Mouse (Mus musculus): ENCODE measurements around the gene Pcca. TPM values are rescaled to one million over a fixed set of nuclear protein-coding genes. Genes with fewer than 3 reads are reported as not detected.
"Not testable (repeated sequence)": the region's sequence is repeated elsewhere in the genome, so short reads cannot be mapped to it uniquely, and the experiment has no call there.

Gene Pcca
- polyA plus RNA-seq, 1 experiment from 2014 or later, result 34.9 TPM

DNA sequence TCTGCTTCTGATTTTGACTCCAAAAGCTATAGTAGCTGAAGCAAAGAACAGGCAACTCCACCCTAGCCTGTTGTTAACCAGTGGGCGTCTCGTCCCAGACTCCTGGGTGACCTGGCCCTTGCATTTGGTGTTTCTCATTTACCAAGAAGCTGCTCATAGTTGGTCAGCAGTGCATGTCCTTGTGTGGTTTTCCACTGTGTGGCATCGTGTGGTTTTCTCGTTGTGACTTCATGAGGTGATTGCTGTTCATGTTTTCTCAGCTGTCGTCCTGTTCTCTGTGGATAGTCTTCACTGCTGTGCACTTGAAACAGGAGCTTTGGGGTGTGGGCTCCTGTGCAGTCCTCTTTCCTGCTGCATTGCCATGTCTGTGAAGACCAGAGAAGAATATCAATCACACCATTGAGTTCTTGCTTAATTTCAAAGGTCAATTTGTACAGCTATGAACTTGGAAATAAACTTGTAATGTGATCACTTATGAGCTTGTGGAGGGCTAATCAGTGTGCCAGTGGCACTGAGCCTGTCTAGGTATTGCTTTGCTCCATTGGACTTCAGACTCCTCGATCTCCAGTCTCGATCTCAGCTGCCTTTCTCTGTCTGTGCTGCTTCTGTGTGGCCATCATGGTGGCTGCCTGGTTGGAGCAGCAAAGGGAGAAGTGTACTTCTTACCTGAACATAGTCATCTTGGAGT lies 40.1 kb downstream of the Pcca start:
- no peak for ATAC-seq (ENCODE audit: low FRiP score)
- Histone ChIP-seq H3K9ac (no peak overlapping the region), H3K27ac (no peak overlapping the region), H3K9me3 (replicated peaks) (0 out of 2 replicates have a peak, but pooled peaks cover 4% of the 10 kb centered on the region), H3K27me3 (no peaks in the 10 kb centered on the region), H3K4me2 (replicated peaks) (no peak overlapping the region), H3K4me1 (no peaks in the 10 kb centered on the region), H3K4me3 (no peak overlapping the region), H3K36me3 (peaks cover 5% of the 10 kb centered on the region; the same call in 1 of the 2 replicates)
- 70% methylated on average over 7 of the region's 7 CpGs for WGBS

GRCm38 (mm10) chr14:122577816-122578215 lies 43.7 kb downstream of the Pcca start:
- no peak overlapping the region for H3K4me2 ChIP-seq (replicated peaks)
- H3K4me1 ChIP-seq, result no peaks in the 10 kb centered on the region
- H3K9ac ChIP-seq, result no peak overlapping the region
- H3K9me3 ChIP-seq (replicated peaks), result 0 out of 2 replicates have a peak, but pooled peaks cover 4% of the 10 kb centered on the region
- H3K4me3 ChIP-seq, result no peak overlapping the region
- H3K27me3 ChIP-seq, result no peaks in the 10 kb centered on the region
- peaks cover 5% of the 10 kb centered on the region; the same call in 1 of the 2 replicates for H3K36me3 ChIP-seq
- H3K27ac ChIP-seq, result no peak overlapping the region
- no peak for ATAC-seq (ENCODE audit: low FRiP score)
- 87% methylated on average over 4 of the region's 4 CpGs for WGBS

DNA sequence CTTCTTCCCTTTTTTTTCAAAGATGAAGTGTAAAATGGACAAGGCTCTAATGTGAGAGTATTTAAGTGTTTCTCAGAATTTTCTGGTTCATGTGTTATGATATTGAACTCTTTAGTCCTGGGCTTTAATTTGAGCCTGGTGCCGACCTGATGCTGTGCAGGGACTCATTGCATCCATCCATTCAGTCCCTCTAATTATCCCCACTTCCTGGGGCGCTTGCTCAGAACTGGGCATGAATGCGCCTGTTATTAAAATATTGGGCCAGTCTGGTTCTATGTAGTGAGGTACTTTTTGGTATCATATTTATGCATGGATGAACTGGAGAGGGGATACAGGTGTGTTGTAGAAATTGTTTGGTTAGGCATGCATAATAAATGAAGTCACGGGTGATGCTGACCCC lies 47.9 kb downstream of the Pcca start:
- H3K27me3 ChIP-seq, result no peaks in the 10 kb centered on the region
- ATAC-seq (ENCODE audit: low FRiP score), result no peak
- no peak overlapping the region for H3K27ac ChIP-seq
- WGBS, result 79% methylated on average over 4 of the region's 4 CpGs
- H3K4me3 ChIP-seq, result no peak overlapping the region
- H3K36me3 ChIP-seq, result peaks cover 5% of the 10 kb centered on the region; the same call in 1 of the 2 replicates
- no peak overlapping the region for H3K4me2 ChIP-seq (replicated peaks)
- 0 out of 2 replicates have a peak, but pooled peaks cover 4% of the 10 kb centered on the region for H3K9me3 ChIP-seq (replicated peaks)
- no peaks in the 10 kb centered on the region for H3K4me1 ChIP-seq
- no peak overlapping the region for H3K9ac ChIP-seq

DNA sequence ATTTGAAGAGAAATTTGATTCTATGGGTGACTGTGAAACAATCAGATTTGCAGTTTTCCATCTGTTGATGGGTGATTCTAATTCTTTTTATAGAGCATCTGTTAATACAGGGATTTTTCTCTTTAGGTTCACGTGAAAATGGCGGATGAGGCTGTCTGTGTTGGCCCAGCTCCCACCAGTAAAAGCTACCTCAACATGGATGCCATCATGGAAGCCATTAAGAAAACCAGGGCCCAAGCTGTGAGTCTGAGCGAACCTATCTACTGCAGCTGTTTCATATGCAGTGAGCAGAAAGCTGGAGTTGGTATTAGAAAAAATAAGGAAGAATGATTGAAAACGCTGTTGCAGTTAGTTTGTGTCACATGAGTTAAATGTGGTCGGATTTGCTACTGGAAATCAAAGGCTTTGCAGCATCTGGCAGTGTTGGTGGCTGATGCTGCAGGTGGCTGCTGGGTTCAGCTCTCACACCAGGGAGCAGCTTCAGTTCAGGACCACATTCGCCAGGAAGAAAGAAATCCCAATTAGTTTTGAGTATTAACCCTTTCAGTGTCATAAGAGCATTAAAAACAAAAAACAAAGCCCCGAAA lies 48.5 kb downstream of the Pcca start:
- H3K27me3 ChIP-seq, result no peaks in the 10 kb centered on the region
- no peak overlapping the region for H3K27ac ChIP-seq
- H3K4me3 ChIP-seq, result no peak overlapping the region
- WGBS, result 61% methylated on average over 7 of the region's 7 CpGs
- no peak for ATAC-seq (ENCODE audit: low FRiP score)
- no peak overlapping the region for H3K4me2 ChIP-seq (replicated peaks)
- H3K9me3 ChIP-seq (replicated peaks), result 0 out of 2 replicates have a peak, but pooled peaks cover 3% of the 10 kb centered on the region
- H3K36me3 ChIP-seq, result peaks cover 3% of the 10 kb centered on the region; the same call in 1 of the 2 replicates
- no peaks in the 10 kb centered on the region for H3K4me1 ChIP-seq
- H3K9ac ChIP-seq, result no peak overlapping the region

DNA sequence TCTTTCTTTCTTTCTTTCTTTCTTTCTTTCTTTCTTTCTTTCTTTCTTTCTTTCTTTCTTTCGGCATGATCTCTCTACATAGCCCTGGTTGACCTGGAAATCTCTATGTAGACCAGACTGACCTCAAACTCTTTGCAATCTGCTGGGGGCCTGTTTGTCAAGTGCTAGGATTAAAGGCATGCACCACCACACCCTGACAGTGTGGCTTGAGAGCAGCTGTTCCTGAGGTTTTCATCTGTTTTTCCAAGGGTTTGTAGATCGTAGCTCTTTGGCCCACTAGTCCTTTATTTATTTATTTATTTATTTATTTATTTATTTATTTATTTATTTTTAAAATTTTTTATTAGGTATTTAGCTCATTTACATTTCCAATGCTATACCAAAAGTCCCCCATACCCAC lies 50.0 kb downstream of the Pcca start:
- H3K27ac ChIP-seq; H3K9me3 ChIP-seq (replicated peaks); H3K9ac ChIP-seq; H3K4me2 ChIP-seq (replicated peaks); ATAC-seq (ENCODE audit: low FRiP score); H3K27me3 ChIP-seq; H3K4me1 ChIP-seq; H3K36me3 ChIP-seq; H3K4me3 ChIP-seq: not testable (repeated sequence)
- 94% methylated on average over 2 of the region's 2 CpGs for WGBS

DNA sequence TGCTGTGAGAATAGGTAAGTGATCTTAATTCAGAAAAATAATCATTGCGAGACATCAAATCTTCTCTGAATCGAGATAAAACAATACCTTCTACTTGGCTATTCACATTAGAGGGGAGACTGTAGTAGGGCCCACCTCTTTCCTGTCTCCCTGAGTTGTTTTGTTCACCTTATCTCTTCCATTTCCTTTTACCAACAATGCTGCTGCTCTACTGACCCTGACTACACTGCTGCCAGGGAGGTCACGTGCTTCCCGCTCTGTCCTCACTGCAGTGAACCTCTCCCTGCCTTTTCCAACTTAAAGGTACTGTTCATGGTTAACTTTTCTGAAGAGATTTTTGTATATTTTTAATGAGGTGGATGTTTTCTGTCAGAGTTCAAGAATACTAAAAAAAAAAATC lies 52.8 kb downstream of the Pcca start:
- H3K4me3 ChIP-seq, result no peak overlapping the region
- no peak for ATAC-seq (ENCODE audit: low FRiP score)
- H3K36me3 ChIP-seq, result no peaks in the 10 kb centered on the region
- H3K9me3 ChIP-seq (replicated peaks), result no peaks in the 10 kb centered on the region
- no peaks in the 10 kb centered on the region for H3K4me1 ChIP-seq
- H3K4me2 ChIP-seq (replicated peaks), result no peak overlapping the region
- WGBS, result 83% methylated on average over 4 of the region's 4 CpGs
- H3K27me3 ChIP-seq, result no peaks in the 10 kb centered on the region
- no peak overlapping the region for H3K27ac ChIP-seq
- H3K9ac ChIP-seq, result no peak overlapping the region

DNA sequence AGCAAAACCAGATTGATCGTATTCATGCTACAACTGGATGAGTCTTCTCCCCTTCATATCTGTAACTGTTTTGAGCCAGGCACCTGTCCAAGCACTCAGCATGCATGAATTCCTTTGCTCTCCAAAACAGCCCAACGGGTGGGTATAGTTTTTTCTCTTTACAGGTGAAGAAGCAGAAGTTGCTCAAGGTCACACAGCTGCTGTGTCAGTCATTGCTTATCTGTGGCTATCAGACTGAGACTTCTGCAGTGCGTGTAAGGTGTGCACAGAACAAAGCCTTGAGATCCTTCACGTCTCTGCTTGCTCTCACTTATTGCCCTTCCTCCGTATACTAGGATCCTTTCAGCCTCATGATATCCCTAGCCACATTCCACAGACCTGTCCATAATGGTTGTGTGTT lies 63.4 kb downstream of the Pcca start:
- no peak overlapping the region for H3K4me2 ChIP-seq (replicated peaks)
- H3K4me3 ChIP-seq, result no peak overlapping the region
- no peaks in the 10 kb centered on the region for H3K4me1 ChIP-seq
- no peak overlapping the region for H3K9ac ChIP-seq
- 86% methylated on average over 5 of the region's 5 CpGs for WGBS
- H3K27me3 ChIP-seq, result no peaks in the 10 kb centered on the region
- no peaks in the 10 kb centered on the region for H3K9me3 ChIP-seq (replicated peaks)
- no peaks in the 10 kb centered on the region for H3K36me3 ChIP-seq
- ATAC-seq (ENCODE audit: low FRiP score), result no peak
- H3K27ac ChIP-seq, result no peak overlapping the region

DNA sequence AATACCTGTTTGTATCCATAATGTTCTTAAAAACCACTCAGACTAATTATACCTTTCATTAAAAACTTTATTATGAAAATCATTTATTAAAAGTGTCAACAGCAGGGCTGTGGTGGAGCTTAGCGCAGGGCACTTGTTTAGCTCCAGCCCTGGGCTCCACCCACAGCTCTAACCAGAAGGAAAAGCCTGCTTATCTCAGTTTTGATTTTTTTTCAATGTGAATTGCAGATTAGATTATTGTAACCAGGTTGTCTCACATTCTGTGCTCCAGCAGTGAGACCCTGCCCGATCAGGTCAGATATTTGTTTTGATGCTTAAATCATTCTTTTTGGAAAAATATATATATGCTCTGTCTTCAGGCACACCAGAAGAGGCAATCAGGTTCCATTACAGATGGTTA lies 64.7 kb downstream of the Pcca start:
- H3K27ac ChIP-seq, result no peak overlapping the region
- no peaks in the 10 kb centered on the region for H3K4me1 ChIP-seq
- H3K27me3 ChIP-seq, result no peaks in the 10 kb centered on the region
- no peaks in the 10 kb centered on the region for H3K9me3 ChIP-seq (replicated peaks)
- no peak overlapping the region for H3K4me2 ChIP-seq (replicated peaks)
- no peaks in the 10 kb centered on the region for H3K36me3 ChIP-seq
- no peak for ATAC-seq (ENCODE audit: low FRiP score)
- no peak overlapping the region for H3K9ac ChIP-seq
- 91% methylated on average over 2 of the region's 2 CpGs for WGBS
- H3K4me3 ChIP-seq, result no peak overlapping the region

- Histone ChIP-seq H3K4me3 (no peak overlapping the region), H3K4me2 (replicated peaks) (no peak overlapping the region), H3K9me3 (replicated peaks) (no peaks in the 10 kb centered on the region), H3K9ac (no peak overlapping the region), H3K27me3 (no peaks in the 10 kb centered on the region), H3K4me1 (no peaks in the 10 kb centered on the region), H3K36me3 (no peaks in the 10 kb centered on the region), H3K27ac (no peak overlapping the region)
- 70% methylated on average over 9 of the region's 9 CpGs for WGBS
- no peak for ATAC-seq (ENCODE audit: low FRiP score)
Measured at GRCm38 (mm10) chr14:122599839-122600238, 65.7 kb downstream of the Pcca start.

GRCm38 (mm10) chr14:122602701-122603100 lies 68.6 kb downstream of the Pcca start:
- 78% methylated on average over 2 of the region's 2 CpGs for WGBS
- Histone ChIP-seq H3K4me3 (no peak overlapping the region), H3K4me2 (replicated peaks) (no peak overlapping the region)

GRCm38 (mm10) chr14:122606499-122606898 lies 72.4 kb downstream of the Pcca start:
- Histone ChIP-seq H3K27me3 (no peaks in the 10 kb centered on the region), H3K9ac (no peak overlapping the region), H3K9me3 (replicated peaks) (no peaks in the 10 kb centered on the region), H3K36me3 (no peaks in the 10 kb centered on the region), H3K4me3 (no peak overlapping the region), H3K4me2 (replicated peaks) (no peak overlapping the region), H3K27ac (no peak overlapping the region), H3K4me1 (peaks cover 3% of the 10 kb centered on the region; the same call in 1 of the 2 replicates)
- WGBS, result 37% methylated on average over 1 of the region's 1 CpGs
- ATAC-seq (ENCODE audit: low FRiP score), result peak; percentile 82

More at GRCm38 (mm10) chr14:122602701-122603100, 68.6 kb downstream of the Pcca start:
- Histone ChIP-seq H3K9ac (no peak overlapping the region), H3K9me3 (replicated peaks) (no peaks in the 10 kb centered on the region), H3K27me3 (no peaks in the 10 kb centered on the region), H3K36me3 (no peaks in the 10 kb centered on the region), H3K4me1 (peaks cover 3% of the 10 kb centered on the region; the same call in 1 of the 2 replicates), H3K27ac (no peak overlapping the region)
- ATAC-seq (ENCODE audit: low FRiP score), result no peak

DNA sequence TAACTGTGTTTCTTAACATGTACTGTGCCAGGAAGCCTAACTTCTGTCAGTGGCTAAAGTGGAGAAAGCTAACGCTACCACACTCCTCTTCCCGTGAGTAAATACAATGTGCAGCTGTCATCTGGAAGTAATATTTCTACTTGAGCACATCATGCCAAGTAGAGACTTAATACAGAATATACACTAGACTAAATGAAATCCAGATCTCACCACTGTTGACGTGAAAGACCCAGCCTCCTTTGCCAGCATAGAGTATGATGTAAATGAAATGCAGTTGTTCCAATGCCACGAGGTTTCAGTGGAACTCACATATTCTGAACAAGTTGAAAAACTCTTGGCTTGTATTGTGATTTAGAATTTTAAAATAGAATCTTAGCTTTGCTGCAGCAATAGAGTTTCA lies 73.3 kb downstream of the Pcca start:
- no peak overlapping the region for H3K4me2 ChIP-seq (replicated peaks)
- peaks cover 3% of the 10 kb centered on the region; the same call in 1 of the 2 replicates for H3K4me1 ChIP-seq
- no peaks in the 10 kb centered on the region for H3K27me3 ChIP-seq
- no peaks in the 10 kb centered on the region for H3K36me3 ChIP-seq
- H3K9me3 ChIP-seq (replicated peaks), result no peaks in the 10 kb centered on the region
- 74% methylated on average over 4 of the region's 4 CpGs for WGBS
- H3K4me3 ChIP-seq, result no peak overlapping the region
- no peak overlapping the region for H3K27ac ChIP-seq
- ATAC-seq (ENCODE audit: low FRiP score), result no peak
- H3K9ac ChIP-seq, result no peak overlapping the region

DNA sequence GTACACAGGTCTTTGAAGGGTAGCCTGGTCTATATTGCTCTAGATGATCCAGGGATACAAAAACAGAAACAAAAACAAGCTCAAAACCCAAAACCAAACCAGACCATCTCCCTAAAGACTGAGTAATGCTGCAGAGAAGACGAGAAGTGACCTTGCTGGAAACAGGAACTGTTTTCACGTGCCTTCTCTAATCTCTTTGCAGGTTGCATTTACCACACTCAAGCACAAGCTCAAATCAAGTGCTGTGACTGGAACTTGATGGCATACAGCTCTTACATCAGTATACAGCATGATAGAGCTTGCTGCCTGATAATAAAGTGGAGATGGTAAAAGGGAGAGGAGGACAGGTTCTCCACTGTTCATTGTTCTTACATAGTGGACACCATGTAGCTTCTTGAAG lies 74.2 kb downstream of the Pcca start:
- ATAC-seq (ENCODE audit: low FRiP score), result no peak
- Histone ChIP-seq H3K4me2 (replicated peaks) (no peak overlapping the region), H3K4me3 (no peak overlapping the region), H3K27me3 (no peaks in the 10 kb centered on the region), H3K4me1 (peaks cover 3% of the 10 kb centered on the region; the same call in 1 of the 2 replicates), H3K27ac (no peak overlapping the region), H3K36me3 (no peaks in the 10 kb centered on the region), H3K9me3 (replicated peaks) (no peaks in the 10 kb centered on the region), H3K9ac (no peak overlapping the region)
- WGBS, result 85% methylated on average over 2 of the region's 2 CpGs
